Comparison of ENCODE assay signal across 8 mouse cellular contexts in the genomic region with DNA sequence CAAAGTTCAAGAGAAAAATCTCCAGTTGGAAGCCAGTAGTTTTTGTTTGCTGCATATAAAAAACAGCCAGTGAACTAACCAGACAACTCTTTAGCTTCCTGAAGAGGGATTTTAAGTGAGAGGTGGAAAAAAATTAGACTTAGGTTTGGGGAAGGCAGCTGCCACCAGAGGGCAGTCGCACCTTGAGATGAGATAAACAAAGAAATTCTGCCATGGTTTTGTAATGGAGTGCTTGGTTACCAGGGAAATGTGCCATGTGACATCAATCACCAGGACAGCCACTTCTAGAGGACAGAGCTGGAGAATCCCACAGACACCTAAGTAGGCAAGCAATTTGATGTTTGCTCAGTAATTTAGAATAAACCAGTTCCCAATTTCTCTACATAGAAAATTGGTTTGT.
DNase-seq lines count a peak whose midpoint lies in the region; ATAC-seq lines count a peak whose summit lies in the region.

No protein-coding gene starts in this region.

- intact Hi-C loops in heart, postnatal 10 days (cut with DNase I): no loop called here
- intact Hi-C loops in left cerebral cortex, postnatal 25 days (cut with DNase I): loop anchor here (2.0 kb wide), 1 partner anchor 1321 kb away; the partner anchor contains the start of gene Ccdc85a

- WGBS in heart, embryonic 12.5 days: 0% methylated on average over 1 of the region's 1 CpGs
- WGBS in embryonic facial prominence, embryonic 14.5 days: 9% methylated on average over 1 of the region's 1 CpGs

- H3K9me3 ChIP-seq in heart, embryonic 12.5 days (replicated peaks): no peaks in the 10 kb centered on the region
- H3K9me3 ChIP-seq in embryonic facial prominence, embryonic 14.5 days (ENCODE audit: control insufficient read depth, low read length): no peaks in the 10 kb centered on the region

- H3K27ac ChIP-seq in heart, embryonic 12.5 days (ENCODE audit: poor library complexity, severe bottlenecking): no peak overlapping the region
- H3K27ac ChIP-seq in embryonic facial prominence, embryonic 14.5 days (replicated peaks; ENCODE audit: low read depth, low read length): no peak overlapping the region

- no peaks in the 10 kb centered on the region for H3K36me3 ChIP-seq in heart, embryonic 12.5 days
- H3K36me3 ChIP-seq in embryonic facial prominence, embryonic 14.5 days (ENCODE audit: control insufficient read depth, insufficient read depth, low read length): no peaks in the 10 kb centered on the region

- H3K4me3 ChIP-seq in heart, embryonic 12.5 days: no peak overlapping the region
- H3K4me3 ChIP-seq in embryonic facial prominence, embryonic 14.5 days (ENCODE audit: low read depth, low read length): no peak overlapping the region

- no peak overlapping the region for H3K9ac ChIP-seq in heart, embryonic 12.5 days
- no peak overlapping the region for H3K9ac ChIP-seq in embryonic facial prominence, embryonic 14.5 days (ENCODE audit: low read depth, low read length)

- no peak overlapping the region for H3K4me2 ChIP-seq in heart, embryonic 12.5 days
- H3K4me2 ChIP-seq in embryonic facial prominence, embryonic 14.5 days (ENCODE audit: low read depth, low read length): no peak overlapping the region

- no peaks in the 10 kb centered on the region for H3K4me1 ChIP-seq in heart, embryonic 12.5 days (replicated peaks)
- no peaks in the 10 kb centered on the region for H3K4me1 ChIP-seq in embryonic facial prominence, embryonic 14.5 days (ENCODE audit: control insufficient read depth, insufficient read depth, low read length)

- no peak for ATAC-seq in heart, embryonic 12.5 days (ENCODE audit: insufficient number of reproducible peaks, low FRiP score)
- ATAC-seq in embryonic facial prominence, embryonic 14.5 days (ENCODE audit: low read depth): 0 out of 2 replicates have a peak, but pooled peaks have one; percentile 47

- H3K27me3 ChIP-seq in heart, embryonic 12.5 days (replicated peaks): no peaks in the 10 kb centered on the region
- no peaks in the 10 kb centered on the region for H3K27me3 ChIP-seq in embryonic facial prominence, embryonic 14.5 days (replicated peaks; ENCODE audit: control insufficient read depth, insufficient read depth, low read length)

- DNase-seq in heart, postnatal 10 days: peak; percentile 2 to 13
- DNase-seq in adrenal gland, adult (ENCODE audit: inconsistent age in 2 of 2, low spot score in 1 of 2): peak; percentile 5 to 69
- peak; percentile 67 for DNase-seq in embryonic facial prominence, embryonic 14.5 days (ENCODE audit: low spot score)
- DNase-seq in kidney, adult 18-20 months: peak; percentile 23
- DNase-seq in left cerebral cortex, postnatal 25 days (ENCODE audit: low spot score in 2 of 2): peak; percentile 52 to 64
- peak; percentile 74 for DNase-seq in retina, postnatal 1 day
- DNase-seq in gastrocnemius, adult 8-10 months (ENCODE audit: low spot score in 2 of 2): no peak

Comparison
In these comparisons a context has a peak if more than half of its experiments do, and no peak if none do; other contexts are left out.
1. DNase-seq: peak in heart, postnatal 10 days (2 of 2), adrenal gland, adult (2 of 2), embryonic facial prominence, embryonic 14.5 days (single experiment), kidney, adult 18-20 months (single experiment), left cerebral cortex, postnatal 25 days (2 of 2) and retina, postnatal 1 day (single experiment); none in gastrocnemius, adult 8-10 months (0 of 2).